Mouse (Mus musculus) right cerebral cortex, adult 18-20 months (tissue): ENCODE measurements around the gene Gm3402.
"Not testable (repeated sequence)": the region's sequence is repeated elsewhere in the genome, so short reads cannot be mapped to it uniquely, and the experiment has no call there.

Experiments
- DNase-seq: peaks from one replicate; pipeline ENCODE4 v3.0.0; 2022; ENCODE audit warnings: mixed read lengths

Gm3402 gene

GRCm38 (mm10) chr5:146513823-146514222, at the start of gene Gm3402:
Gene Gm3402, plus strand, starts transcription at chr5:146514123.
- not testable (repeated sequence) for DNase-seq

GRCm38 (mm10) chr5:146466663-146467062, 47.3 kb upstream of the Gm3402 start:
- peak; percentile 52 for DNase-seq

GRCm38 (mm10) chr5:146468311-146468710, 45.6 kb upstream of the Gm3402 start:
- DNase-seq: no peak

- DNase-seq: no peak
These were observed 43.1 kb upstream of the Gm3402 start for GRCm38 (mm10) chr5:146470821-146471220.

GRCm38 (mm10) chr5:146471311-146471710, 42.6 kb upstream of the Gm3402 start:
- no peak for DNase-seq

GRCm38 (mm10) chr5:146471821-146472220, 42.1 kb upstream of the Gm3402 start:
- DNase-seq: no peak

- DNase-seq: peak; percentile 37
These were observed 34.4 kb upstream of the Gm3402 start for GRCm38 (mm10) chr5:146479564-146479963.

- DNase-seq: not testable (repeated sequence)
These were observed 32.3 kb upstream of the Gm3402 start, which contains the start of gene Gm6408 for GRCm38 (mm10) chr5:146481665-146482064. Gene Gm6408, plus strand, starts transcription at chr5:146481965.

- peak; percentile 27 for DNase-seq
These were observed 25.0 kb upstream of the Gm3402 start for GRCm38 (mm10) chr5:146488959-146489358.

- DNase-seq: not testable (repeated sequence)
These were observed 22.9 kb upstream of the Gm3402 start, which contains the start of gene Gm6370 for GRCm38 (mm10) chr5:146491063-146491462. Gene Gm6370, plus strand, starts transcription at chr5:146491363.

- DNase-seq: not testable (repeated sequence)
These were observed 11.8 kb upstream of the Gm3402 start, which contains the start of gene 4930449I24Rik for GRCm38 (mm10) chr5:146502099-146502498. Gene 4930449I24Rik, plus strand, starts transcription at chr5:146502399.

GRCm38 (mm10) chr5:146525501-146525900, 11.6 kb downstream of the Gm3402 start, which contains the start of gene Gm3404:
Gene Gm3404, plus strand, starts transcription at chr5:146525801.
- DNase-seq: not testable (repeated sequence)

- DNase-seq: not testable (repeated sequence)
These were observed 23.4 kb downstream of the Gm3402 start, which contains the start of gene Gm3409 for GRCm38 (mm10) chr5:146537347-146537746. Gene Gm3409, plus strand, starts transcription at chr5:146537647.

GRCm38 (mm10) chr5:146555836-146556235, 41.9 kb downstream of the Gm3402 start, which contains the start of gene Gm3415:
Gene Gm3415, plus strand, starts transcription at chr5:146556136.
- DNase-seq: not testable (repeated sequence)

GRCm38 (mm10) chr5:146564259-146564658, 50.3 kb downstream of the Gm3402 start:
- no peak for DNase-seq
